Mouse (Mus musculus): ENCODE measurements at regions not wholly inside any gene's neighbourhood (a gene's known extent, or its start where the extent isn't known, plus 50 kb on each side); places are given as distances from the start of the nearest gene placed in this dataset.

GRCm38 (mm10) chr1:89288921-89289320 lies 165.7 kb upstream of the Agap1 start:
- DNase-seq (ENCODE audit: low spot score): no peak

- no peak for DNase-seq (ENCODE audit: low spot score)
These were observed 157.9 kb upstream of the Agap1 start for GRCm38 (mm10) chr1:89296691-89297090.

GRCm38 (mm10) chr1:89297766-89298165 lies 156.8 kb upstream of the Agap1 start:
- no peak for DNase-seq (ENCODE audit: low spot score)

- DNase-seq (ENCODE audit: low spot score): no peak
These were observed 153.5 kb upstream of the Agap1 start for GRCm38 (mm10) chr1:89301151-89301550.

GRCm38 (mm10) chr1:89302368-89302951 lies 152.1 kb upstream of the Agap1 start:
- DNase-seq (ENCODE audit: low spot score): no peak

GRCm38 (mm10) chr1:89305171-89305570 lies 149.4 kb upstream of the Agap1 start:
- DNase-seq (ENCODE audit: low spot score): no peak

- no peak for DNase-seq (ENCODE audit: low spot score)
These were observed 145.8 kb upstream of the Agap1 start for GRCm38 (mm10) chr1:89308788-89309187.

- no peak for DNase-seq (ENCODE audit: low spot score)
These were observed 141.5 kb upstream of the Agap1 start for GRCm38 (mm10) chr1:89313064-89313463.

- no peak for DNase-seq (ENCODE audit: low spot score)
These were observed 136.7 kb upstream of the Agap1 start for GRCm38 (mm10) chr1:89317897-89318296.

- no peak for DNase-seq (ENCODE audit: low spot score)
These were observed 135.9 kb upstream of the Agap1 start for GRCm38 (mm10) chr1:89318663-89319062.

- no peak for DNase-seq (ENCODE audit: low spot score)
These were observed 132.0 kb upstream of the Agap1 start for GRCm38 (mm10) chr1:89322621-89323020.

GRCm38 (mm10) chr1:89323091-89323490 lies 131.5 kb upstream of the Agap1 start:
- no peak for DNase-seq (ENCODE audit: low spot score)

- DNase-seq (ENCODE audit: low spot score): no peak
These were observed 123.3 kb upstream of the Agap1 start for GRCm38 (mm10) chr1:89331352-89331751.

GRCm38 (mm10) chr1:89332676-89333075 lies 121.9 kb upstream of the Agap1 start:
- DNase-seq (ENCODE audit: low spot score): no peak

- DNase-seq (ENCODE audit: low spot score): no peak
These were observed 116.7 kb upstream of the Agap1 start for GRCm38 (mm10) chr1:89337861-89338260.

GRCm38 (mm10) chr1:89342794-89343193 lies 111.8 kb upstream of the Agap1 start:
- DNase-seq (ENCODE audit: low spot score): no peak

- DNase-seq (ENCODE audit: low spot score): no peak
These were observed 110.1 kb upstream of the Agap1 start for GRCm38 (mm10) chr1:89344546-89344945.

- DNase-seq (ENCODE audit: low spot score): no peak
These were observed 107.3 kb upstream of the Agap1 start for GRCm38 (mm10) chr1:89347341-89347740.

- no peak for DNase-seq (ENCODE audit: low spot score)
These were observed 101.7 kb upstream of the Agap1 start for GRCm38 (mm10) chr1:89352936-89353335.

- no peak for DNase-seq (ENCODE audit: low spot score)
These were observed 95.3 kb upstream of the Agap1 start for GRCm38 (mm10) chr1:89359257-89359656.

GRCm38 (mm10) chr1:89364547-89365305 lies 89.9 kb upstream of the Agap1 start:
- no peak for DNase-seq (ENCODE audit: low spot score)

- no peak for DNase-seq (ENCODE audit: low spot score)
These were observed 87.7 kb upstream of the Agap1 start for GRCm38 (mm10) chr1:89366891-89367290.

GRCm38 (mm10) chr1:89373806-89374205 lies 80.8 kb upstream of the Agap1 start:
- DNase-seq (ENCODE audit: low spot score): no peak

GRCm38 (mm10) chr1:89374271-89374670 lies 80.3 kb upstream of the Agap1 start:
- no peak for DNase-seq (ENCODE audit: low spot score)
